Mouse (Mus musculus) adrenal gland, adult (tissue): ENCODE data around the gene Fam131a.

Source experiments
- DNase-seq, 2 experiments: peaks; one replicate each; pipeline ENCODE4 v3.0.0; 2022 to 2023; ENCODE audit warnings: low spot score in 1 of 2; ENCODE audit not compliant: inconsistent age in 2 of 2

Fam131a gene

GRCm38 (mm10) chr16:20736823-20737222 lies 43.8 kb downstream of the Fam131a start:
- peak in 1 of 2 experiments; percentile 3 for DNase-seq

GRCm38 (mm10) chr16:20739845-20740244 lies 46.8 kb downstream of the Fam131a start:
- no peak for DNase-seq

- DNase-seq: peak; percentile 79 to 86
Measured at GRCm38 (mm10) chr16:20746641-20747040, 53.6 kb downstream of the Fam131a start.

- DNase-seq: no peak
Measured at GRCm38 (mm10) chr16:20750518-20750917, 57.5 kb downstream of the Fam131a start.
